Mouse (Mus musculus) gastrocnemius, postnatal 36 days (tissue): Measurements from ENCODE around the gene Ggt7. TPM values are rescaled to one million over a fixed set of nuclear protein-coding genes. Genes with fewer than 3 reads are reported as not detected.

Source experiments
- total RNA-seq, 2 experiments: library from RNA; stranded (reverse); gene quantifications; 2 replicates each; pipeline ENCODE4 v1.2.3; 2021

Gene Ggt7
- total RNA-seq, 2 experiments from 2014 or later, result 0.82 to 0.86 TPM

Other genes with a start within 250 kb of the Ggt7 start
- gene Map1lc3a, start 241.9 kb downstream of the Ggt7 start, total RNA-seq, result 100 to 1,000 TPM; 259 to 263 TPM
- gene Pigu, start 160.8 kb downstream of the Ggt7 start, total RNA-seq, result 10 to 100 TPM; 23.4 to 25.4 TPM
- gene Trp53inp2, start 137.2 kb downstream of the Ggt7 start, total RNA-seq, result 100 to 1,000 TPM; 355 to 400 TPM
- gene Ncoa6, start 44.3 kb downstream of the Ggt7 start, total RNA-seq, result 10 to 100 TPM; 14.0 to 17.0 TPM
- gene Acss2, start 289 bp downstream of the Ggt7 start, total RNA-seq, result 10 to 100 TPM; 29.2 to 33.5 TPM
- gene Gss, start 74.6 kb upstream of the Ggt7 start, total RNA-seq, result 1 to 10 TPM; 3.7 to 6.0 TPM
- 1 to 10 TPM; 1.9 to 6.8 TPM for gene Myh7b, start 93.0 kb upstream of the Ggt7 start, total RNA-seq
- 10 to 100 TPM; 85.8 to 90.9 TPM for gene Trpc4ap, start 174.1 kb upstream of the Ggt7 start, total RNA-seq
- 1 to 10 TPM; 3.7 to 4.2 TPM for gene Edem2, start 211.2 kb upstream of the Ggt7 start, total RNA-seq
- gene Gm17581, start 217.6 kb upstream of the Ggt7 start, total RNA-seq, result not detected
- gene Procr, start 232.9 kb upstream of the Ggt7 start, total RNA-seq, result 10 to 100 TPM; 10.6 to 10.9 TPM